Mouse (Mus musculus) heart, embryonic 15.5 days (tissue): ENCODE results near the gene Tirap. TPM values are rescaled to one million over a fixed set of nuclear protein-coding genes. Genes with fewer than 3 reads are reported as not detected.

Experiments used
- ATAC-seq: fragments of 200-750 bp; cut with Nextera tagmentation; replicated peaks from 2 replicates; pipeline ENCODE4 v1.8.0; 2017; ENCODE audit warnings: low read depth, moderate TSS enrichment; ENCODE audit not compliant: insufficient number of reproducible peaks, insufficient read depth, low FRiP score
- H3K27ac ChIP-seq: fragments of 300-500 bp; sonication (generic); 2 replicates; pipeline ENCODE4 v1.5.1; 2015; ENCODE audit warnings: mild to moderate bottlenecking, inconsistent platforms
- H3K27me3 ChIP-seq: fragments of 300-500 bp; sonication (generic); 2 replicates; pipeline ENCODE4 v1.6.1; 2015; ENCODE audit warnings: inconsistent platforms
- H3K36me3 ChIP-seq: fragments of 300-500 bp; sonication (generic); 2 replicates; pipeline ENCODE4 v1.6.1; 2015; ENCODE audit warnings: mild to moderate bottlenecking, inconsistent platforms
- H3K4me1 ChIP-seq: fragments of 300-500 bp; sonication (generic); replicated peaks from 2 replicates; pipeline ENCODE4 v1.6.1; 2015; ENCODE audit warnings: inconsistent platforms
- H3K4me2 ChIP-seq: fragments of 300-500 bp; sonication (generic); 2 replicates; pipeline ENCODE4 v1.6.1; 2015; ENCODE audit warnings: inconsistent platforms, mild to moderate bottlenecking, moderate library complexity
- H3K4me3 ChIP-seq: fragments of 300-500 bp; sonication (generic); 2 replicates; pipeline ENCODE4 v1.5.1; 2015; ENCODE audit warnings: mild to moderate bottlenecking, inconsistent platforms
- H3K9ac ChIP-seq: fragments of 300-500 bp; sonication (generic); 2 replicates; pipeline ENCODE4 v1.6.1; 2015; ENCODE audit warnings: mild to moderate bottlenecking, inconsistent platforms
- H3K9me3 ChIP-seq: fragments of 300-500 bp; sonication (generic); replicated peaks from 2 replicates; pipeline ENCODE4 v1.6.1; 2016; ENCODE audit warnings: inconsistent platforms
- WGBS: fragments of 180-500 bp; shearing (Covaris S2); methylation state at CpG from one replicate; pipeline ENCODE4 v1.1.7; 2015; ENCODE audit warnings: mixed read lengths; 5-methylcytosine and 5-hydroxymethylcytosine counted together
- polyA plus RNA-seq: library from polyadenylated mRNA; unstranded; fragments of >200 nt; fragmentation: Nextera tagmentation; extraction: Ambion mirVana; gene quantifications from 2 replicates; pipeline ENCODE4 v1.2.1, GENCODE M21; 2015

The Tirap gene
- polyA plus RNA-seq, 1 experiment from 2014 or later = 7.6 TPM

DNA sequence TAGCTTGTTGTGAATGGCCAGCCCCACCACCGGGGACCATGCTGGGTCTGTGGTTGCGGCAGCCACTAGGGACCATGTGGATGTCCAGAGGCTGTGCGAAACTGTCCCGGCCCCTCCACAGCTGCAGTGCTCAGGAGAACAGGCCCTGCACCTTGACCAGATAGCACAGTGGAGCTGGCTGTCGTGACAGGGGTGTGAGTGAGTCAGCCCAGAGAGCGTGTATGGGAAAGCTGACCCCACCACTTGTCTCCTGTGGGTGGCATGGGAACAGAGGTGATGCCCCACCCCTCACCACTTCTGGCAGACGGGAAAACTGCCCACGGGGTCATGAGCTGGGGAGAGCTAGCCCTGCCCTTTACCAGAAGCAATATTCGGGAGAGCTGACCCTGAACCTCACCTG lies 55.0 kb downstream of the Tirap start:
- H3K4me2 ChIP-seq = no peak overlapping the region
- WGBS = 69% methylated on average over 9 of the region's 9 CpGs
- H3K36me3 ChIP-seq = no peaks in the 10 kb centered on the region
- no peak overlapping the region for H3K4me3 ChIP-seq
- no peaks in the 10 kb centered on the region for H3K4me1 ChIP-seq
- no peaks in the 10 kb centered on the region for H3K27me3 ChIP-seq
- H3K27ac ChIP-seq = no peak overlapping the region
- no peaks in the 10 kb centered on the region for H3K9me3 ChIP-seq
- no peak for ATAC-seq
- no peak overlapping the region for H3K9ac ChIP-seq

GRCm38 (mm10) chr9:35142221-35142620 lies 57.9 kb downstream of the Tirap start:
- ATAC-seq = no peak
- H3K9ac ChIP-seq = no peak overlapping the region
- H3K9me3 ChIP-seq = no peaks in the 10 kb centered on the region
- no peak overlapping the region for H3K4me2 ChIP-seq
- 67% methylated on average over 2 of the region's 2 CpGs for WGBS
- H3K27me3 ChIP-seq = no peaks in the 10 kb centered on the region
- H3K4me3 ChIP-seq = no peak overlapping the region
- H3K36me3 ChIP-seq = no peaks in the 10 kb centered on the region
- H3K4me1 ChIP-seq = no peaks in the 10 kb centered on the region
- H3K27ac ChIP-seq = no peak overlapping the region

DNA sequence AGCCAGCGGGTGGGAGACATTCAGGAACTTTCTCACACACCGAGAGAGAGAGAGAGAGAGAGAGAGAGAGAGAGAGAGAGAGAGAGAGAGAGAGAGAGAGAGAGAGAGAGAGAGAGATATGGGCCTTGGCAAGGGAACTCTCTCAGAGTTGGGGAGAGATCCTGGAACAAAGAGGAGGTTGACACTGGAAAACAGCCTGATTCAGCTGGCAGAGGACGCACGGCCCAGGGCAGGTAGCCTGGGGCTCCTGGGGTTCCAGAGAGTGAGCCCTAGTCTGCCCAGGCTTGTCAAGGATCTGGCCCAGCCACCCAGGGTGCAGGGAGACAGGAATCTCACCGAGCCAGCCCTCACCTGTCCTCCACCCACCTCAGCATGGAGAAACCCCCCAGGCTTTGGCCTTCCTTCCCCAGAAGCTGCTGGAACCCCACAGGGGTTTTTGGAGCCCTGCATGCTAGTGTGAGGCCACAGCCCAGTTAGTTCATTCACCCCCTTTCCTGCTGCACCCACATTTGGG lies 60.8 kb downstream of the Tirap start:
- H3K4me1 ChIP-seq = peaks cover 7% of the 10 kb centered on the region; the same call in 1 of the 2 replicates
- 63% methylated on average over 4 of the region's 5 CpGs for whole genome bisulfite sequencing
- H3K9me3 ChIP-seq = no peaks in the 10 kb centered on the region
- no peak overlapping the region for H3K27ac ChIP-seq
- H3K9ac ChIP-seq = no peak overlapping the region
- no peak for ATAC-seq
- H3K27me3 ChIP-seq = no peaks in the 10 kb centered on the region
- H3K4me3 ChIP-seq = no peak overlapping the region
- no peaks in the 10 kb centered on the region for H3K36me3 ChIP-seq
- no peak overlapping the region for H3K4me2 ChIP-seq

DNA sequence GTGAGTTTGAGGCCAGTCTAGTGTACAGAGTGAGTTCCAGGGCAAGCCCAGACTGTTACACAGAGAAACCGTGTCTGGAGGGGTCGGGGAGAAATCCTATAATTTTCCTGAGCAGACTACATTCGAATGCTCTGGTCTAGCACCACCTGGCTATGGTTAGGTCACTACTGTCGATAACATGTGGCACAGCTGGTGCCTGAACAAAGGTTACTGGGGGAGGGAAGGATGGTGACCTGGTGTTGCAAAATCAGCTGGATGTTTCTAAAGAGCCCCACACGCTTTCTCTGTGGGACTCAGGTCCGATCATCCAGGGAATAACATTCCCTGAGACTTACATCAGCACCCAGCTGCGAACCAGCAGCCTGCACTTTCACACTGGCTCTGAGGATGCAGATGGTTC lies 62.1 kb downstream of the Tirap start:
- no peaks in the 10 kb centered on the region for H3K9me3 ChIP-seq
- ATAC-seq = no peak
- peaks cover 7% of the 10 kb centered on the region; the same call in 1 of the 2 replicates for H3K4me1 ChIP-seq
- H3K27me3 ChIP-seq = no peaks in the 10 kb centered on the region
- H3K4me3 ChIP-seq = no peak overlapping the region
- no peaks in the 10 kb centered on the region for H3K36me3 ChIP-seq
- WGBS = 74% methylated on average over 7 of the region's 7 CpGs
- H3K9ac ChIP-seq = no peak overlapping the region
- H3K27ac ChIP-seq = no peak overlapping the region
- H3K4me2 ChIP-seq = no peak overlapping the region

DNA sequence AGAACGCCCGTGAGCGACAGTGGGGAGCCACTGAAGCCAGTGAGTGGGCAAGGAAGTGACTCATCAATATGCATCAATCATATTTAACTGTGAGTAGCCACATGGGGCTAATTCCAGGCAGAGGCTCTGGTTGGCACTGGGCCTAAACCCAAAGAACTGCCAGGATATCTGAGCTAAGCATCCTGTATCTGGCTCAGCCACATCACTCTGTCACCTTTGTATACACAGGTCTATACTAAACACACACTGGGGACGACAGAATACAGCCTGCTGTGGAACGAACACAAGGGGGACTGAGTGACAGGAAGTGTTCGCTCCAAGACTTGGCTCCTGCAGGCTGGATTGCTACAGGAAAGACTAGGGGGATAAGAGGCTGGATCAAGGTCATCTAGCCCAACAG lies 64.5 kb downstream of the Tirap start:
- no peaks in the 10 kb centered on the region for H3K9me3 ChIP-seq
- H3K4me3 ChIP-seq = no peak overlapping the region
- no peak overlapping the region for H3K4me2 ChIP-seq
- H3K27me3 ChIP-seq = no peaks in the 10 kb centered on the region
- H3K4me1 ChIP-seq = peaks cover 11% of the 10 kb centered on the region; the same call in 1 of the 2 replicates
- 56% methylated on average over 6 of the region's 6 CpGs for WGBS
- ATAC-seq = no peak
- no peaks in the 10 kb centered on the region for H3K36me3 ChIP-seq
- no peak overlapping the region for H3K27ac ChIP-seq
- no peak overlapping the region for H3K9ac ChIP-seq

Other genes starting within 250 kb of the Tirap start
- gene St3gal4, start 81.0 kb downstream of the Tirap start, polyA plus RNA-seq = 22.3 and 23.0 TPM in 2 replicates
- 54.6 and 63.0 TPM in 2 replicates for gene Dcps, start 24.2 kb downstream of the Tirap start, polyA plus RNA-seq
- gene Srpr, start 116 bp downstream of the Tirap start, polyA plus RNA-seq = 89.5 and 96.8 TPM in 2 replicates
- 65.8 and 67.0 TPM in 2 replicates for gene Foxred1, start 10.8 kb upstream of the Tirap start, polyA plus RNA-seq
- 23.2 and 26.3 TPM in 2 replicates for gene Fam118b, start 67.5 kb upstream of the Tirap start, polyA plus RNA-seq
- gene Rpusd4, start 67.6 kb upstream of the Tirap start, polyA plus RNA-seq = 20.2 and 23.4 TPM in 2 replicates
- 6.8 and 7.5 TPM in 2 replicates for gene Cdon, start 220.8 kb upstream of the Tirap start, polyA plus RNA-seq